Mouse (Mus musculus) forebrain, embryonic 11.5 days (tissue): ENCODE data around the gene Cep89. TPM values are rescaled to one million over a fixed set of nuclear protein-coding genes. Genes with fewer than 3 reads are reported as not detected.

ENCODE experiments used
- ATAC-seq: fragments of 200-750 bp; cut with Nextera tagmentation; replicated peaks from 2 replicates; pipeline ENCODE4 v1.8.0; 2017; ENCODE audit warnings: moderate TSS enrichment; ENCODE audit not compliant: low FRiP score
- DNase-seq: peaks from one replicate; pipeline ENCODE4 v3.0.0-alpha.2; 2017; ENCODE audit warnings: low spot score
- H3K27ac ChIP-seq: fragments of 300-500 bp; sonication (generic); 2 replicates; pipeline ENCODE4 v1.5.1; 2014; ENCODE audit warnings: low read depth, low read length
- H3K27me3 ChIP-seq: fragments of 300-500 bp; sonication (generic); 2 replicates; pipeline ENCODE4 v1.6.1; 2014; ENCODE audit warnings: mild to moderate bottlenecking, low read length, mixed read lengths; ENCODE audit not compliant: control insufficient read depth, insufficient read depth
- H3K36me3 ChIP-seq: fragments of 300-500 bp; sonication (generic); 2 replicates; pipeline ENCODE4 v1.6.1; 2014; ENCODE audit warnings: mild to moderate bottlenecking, low read length, moderate library complexity, mixed read lengths; ENCODE audit not compliant: control insufficient read depth, insufficient read depth
- H3K4me1 ChIP-seq: fragments of 300-500 bp; sonication (generic); replicated peaks from 2 replicates; pipeline ENCODE4 v1.6.1; 2014; ENCODE audit warnings: low read length, mixed read lengths; ENCODE audit not compliant: control insufficient read depth, insufficient read depth
- H3K4me2 ChIP-seq: fragments of 300-500 bp; sonication (generic); 2 replicates; pipeline ENCODE4 v1.6.1; 2014; ENCODE audit warnings: low read depth, mild to moderate bottlenecking, low read length, moderate library complexity, mixed read lengths; ENCODE audit not compliant: severe bottlenecking
- H3K4me3 ChIP-seq: fragments of 300-500 bp; sonication (generic); 2 replicates; pipeline ENCODE4 v1.5.1; 2014; ENCODE audit warnings: low read depth, low read length
- H3K9ac ChIP-seq: fragments of 300-500 bp; sonication (generic); 2 replicates; pipeline ENCODE4 v1.6.1; 2014; ENCODE audit warnings: low read length
- H3K9me3 ChIP-seq: fragments of 300-500 bp; sonication (generic); 2 replicates; pipeline ENCODE4 v1.6.1; 2016; ENCODE audit warnings: low read length, mixed read lengths; ENCODE audit not compliant: control insufficient read depth
- WGBS: fragments of 180-500 bp; shearing (Covaris S2); extraction: QIAGEN DNeasy Blood & Tissue Kit; methylation state at CpG from one replicate; pipeline ENCODE4 v1.1.7; 2014; 5-methylcytosine and 5-hydroxymethylcytosine counted together
- polyA plus RNA-seq: library from polyadenylated mRNA; unstranded; fragments of >200 nt; fragmentation: Nextera tagmentation; extraction: Ambion mirVana; gene quantifications from 2 replicates; pipeline ENCODE4 v1.2.1, GENCODE M21; 2014

Gene Cep89
- 58.2 and 61.7 TPM in 2 replicates for polyA plus RNA-seq

DNA sequence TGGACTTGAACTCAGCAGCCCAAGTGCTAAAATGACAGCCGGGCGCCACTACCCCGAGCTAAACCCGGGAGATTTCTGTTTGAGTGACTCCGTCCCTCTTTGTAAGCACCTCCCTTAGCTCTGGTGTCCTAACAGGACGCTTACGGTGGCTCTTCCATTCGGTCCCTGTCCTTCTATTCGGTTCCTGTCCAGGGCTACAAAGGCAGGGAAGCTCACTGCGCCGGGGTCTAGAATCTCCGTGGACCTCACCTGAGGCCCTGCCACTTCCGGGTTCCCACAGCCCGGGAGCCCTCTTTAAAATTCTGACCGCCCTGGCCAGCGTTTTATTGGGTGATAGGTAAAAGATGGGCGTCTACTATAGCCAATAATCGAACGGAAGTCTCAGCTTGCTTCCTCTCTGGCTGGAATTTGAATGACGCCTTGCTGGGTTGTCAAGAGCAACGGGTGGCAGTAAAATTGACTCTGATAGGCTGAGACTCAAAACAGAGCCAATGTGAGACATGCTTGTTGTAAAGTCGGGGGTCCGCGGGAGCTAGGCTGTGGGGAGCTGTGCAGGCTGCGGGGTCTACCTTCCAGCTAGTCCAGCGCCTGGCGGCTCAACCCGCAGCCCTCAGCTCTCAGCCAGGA lies at the start of gene Cep89, which contains the start of gene Faap24:
Gene Cep89 (plus strand): TSS at position 494 of the 627 bp plus-strand sequence.
Gene Faap24 (minus strand): TSS at position 295 of the 627 bp plus-strand sequence.
- peaks cover 12% of the 10 kb centered on the region for H3K4me1 ChIP-seq
- WGBS: under 1% methylated on average over 28 of the region's 28 CpGs
- no peaks in the 10 kb centered on the region; the same call in 1 of the 2 replicates for H3K36me3 ChIP-seq
- peak within 1 kb of the TSS; percentile 73 for H3K4me3 ChIP-seq
- no peaks in the 10 kb centered on the region for H3K27me3 ChIP-seq
- H3K27ac ChIP-seq: no peak within 1 kb of the TSS
- no peaks in the 10 kb centered on the region for H3K9me3 ChIP-seq
- ATAC-seq: peak; percentile 99
- peak within 1 kb of the TSS; percentile 84 for H3K4me2 ChIP-seq
- H3K9ac ChIP-seq: peak within 1 kb of the TSS; percentile 79
- DNase-seq: peak; percentile 94

DNA sequence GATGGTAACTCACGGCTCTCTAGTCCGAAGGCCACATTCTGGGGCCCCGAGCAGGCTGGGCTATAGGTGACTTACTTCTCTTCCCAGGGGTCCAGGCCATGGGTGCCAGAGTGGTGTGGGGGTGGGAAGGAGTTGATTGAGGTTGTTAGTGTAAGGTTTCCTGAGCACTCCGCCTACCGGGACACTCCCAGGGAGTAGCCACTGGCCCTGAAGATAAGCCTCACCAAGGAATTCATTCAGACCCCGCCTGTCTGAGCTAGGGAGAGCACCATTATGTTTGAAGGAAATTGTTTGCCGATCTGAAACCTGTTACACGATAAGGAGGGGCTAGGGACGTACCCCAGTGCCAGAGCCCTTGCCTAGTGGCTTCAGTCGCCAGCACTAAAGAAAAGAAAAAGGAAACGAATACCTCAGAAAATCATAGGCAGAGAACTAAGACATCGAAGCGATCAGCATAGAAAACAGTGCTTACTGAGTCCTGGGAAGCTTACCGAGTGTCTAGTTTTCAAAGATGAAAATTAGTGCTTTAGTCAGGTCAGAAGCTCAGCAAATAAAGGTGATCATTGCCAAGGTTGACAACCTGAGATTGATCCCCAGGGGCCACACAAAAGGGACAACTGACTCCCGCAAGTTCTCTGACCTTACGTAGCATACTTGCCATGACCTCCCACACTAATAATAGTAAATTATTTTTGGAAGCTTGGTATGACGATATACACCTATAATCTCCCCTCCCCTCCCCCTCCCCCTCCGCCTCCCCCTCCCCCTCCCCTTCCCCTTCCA lies 48.7 kb upstream of the Cep89 start:
- no peak overlapping the region for H3K4me2 ChIP-seq
- no peaks in the 10 kb centered on the region for H3K27me3 ChIP-seq
- H3K4me1 ChIP-seq: no peaks in the 10 kb centered on the region
- no peak overlapping the region for H3K9ac ChIP-seq
- ATAC-seq (no peak), DNase-seq (no peak)
- no peak overlapping the region for H3K27ac ChIP-seq
- 77% methylated on average over 17 of the region's 18 CpGs for WGBS
- H3K4me3 ChIP-seq: no peak overlapping the region
- no peaks in the 10 kb centered on the region for H3K9me3 ChIP-seq
- no peaks in the 10 kb centered on the region for H3K36me3 ChIP-seq

DNA sequence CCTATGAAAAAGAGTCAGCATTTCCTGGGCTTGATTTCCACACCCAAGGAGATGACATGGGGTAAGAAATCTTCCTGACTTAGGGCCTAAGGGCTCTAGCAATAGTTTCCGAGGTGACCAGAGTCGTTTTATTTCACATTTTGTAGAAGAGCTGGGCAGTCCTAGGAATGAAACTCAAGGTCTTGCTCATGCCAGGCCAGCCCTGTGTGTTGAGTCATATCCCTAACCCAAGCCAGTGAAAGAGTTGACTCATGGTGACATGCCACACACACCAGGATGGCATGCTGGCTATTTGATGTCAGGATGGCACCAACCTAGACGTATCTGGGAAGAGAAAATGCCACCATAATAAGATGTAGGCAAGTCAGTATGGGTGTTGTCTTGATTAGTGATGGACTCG lies 47.8 kb upstream of the Cep89 start:
- no peaks in the 10 kb centered on the region for H3K27me3 ChIP-seq
- no peaks in the 10 kb centered on the region for H3K36me3 ChIP-seq
- H3K4me1 ChIP-seq: no peaks in the 10 kb centered on the region
- H3K9me3 ChIP-seq: no peaks in the 10 kb centered on the region
- no peak for ATAC-seq
- H3K4me3 ChIP-seq: no peak overlapping the region
- DNase-seq: no peak
- H3K4me2 ChIP-seq: no peak overlapping the region
- H3K27ac ChIP-seq: no peak overlapping the region
- H3K9ac ChIP-seq: no peak overlapping the region
- 85% methylated on average over 4 of the region's 4 CpGs for WGBS

DNA sequence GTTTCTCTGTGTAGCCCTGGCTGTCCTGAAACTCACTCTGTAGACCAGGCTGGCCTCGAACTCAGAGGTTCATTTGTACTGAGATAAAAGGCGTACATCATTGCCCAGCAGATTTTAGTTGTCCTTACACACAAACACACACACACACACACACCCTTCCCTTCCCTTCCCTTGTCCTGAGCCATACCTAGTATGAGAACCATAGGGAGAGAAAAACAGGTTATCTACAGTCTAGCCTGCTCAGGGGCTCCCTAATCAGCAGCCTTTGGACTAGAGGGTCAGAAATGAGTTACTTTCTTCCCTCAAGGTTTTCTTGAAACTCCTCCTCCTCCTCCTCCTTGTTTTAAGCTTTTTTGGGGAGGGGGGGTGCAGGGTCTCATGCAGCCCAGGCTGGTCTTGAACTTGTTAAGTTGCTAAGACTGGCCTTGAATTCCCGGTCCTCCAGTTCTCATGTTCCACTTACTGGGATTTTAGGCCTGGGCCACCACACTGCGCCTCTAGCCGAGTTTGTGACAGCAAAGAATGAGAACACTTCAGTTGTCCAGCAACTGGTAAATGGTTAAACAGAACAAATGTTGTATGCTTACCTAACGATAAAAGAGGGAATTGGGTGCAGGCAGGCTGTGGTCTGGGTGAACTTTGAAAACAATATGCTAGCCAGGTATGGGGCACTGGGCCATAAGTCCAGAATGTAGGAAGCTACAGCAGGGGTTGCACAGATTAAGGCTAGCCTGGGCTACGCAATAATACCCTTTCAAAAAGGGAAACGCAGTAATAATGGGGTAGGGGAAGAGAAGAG lies 46.8 kb upstream of the Cep89 start:
- WGBS: 92% methylated on average over 8 of the region's 8 CpGs
- no peak for ATAC-seq

DNA sequence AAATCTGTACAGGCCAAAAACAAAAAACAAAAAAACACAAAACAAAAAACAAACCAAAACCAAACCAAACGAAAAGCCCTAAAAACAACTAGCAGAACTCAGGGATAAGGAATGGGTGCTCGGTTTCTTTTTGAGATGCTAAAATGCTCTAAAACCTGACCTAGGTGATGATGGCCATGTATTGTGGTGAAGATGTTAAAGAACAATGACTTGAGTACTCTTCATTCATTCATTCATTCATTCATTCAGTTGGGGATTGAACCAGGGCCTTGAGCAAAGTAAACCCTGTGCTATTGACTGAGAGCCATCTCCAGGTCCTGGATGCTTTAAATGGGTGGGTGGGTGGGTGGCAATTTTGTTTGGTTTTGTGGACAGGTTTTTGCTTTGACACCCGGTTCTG lies 45.7 kb upstream of the Cep89 start:
- no peaks in the 10 kb centered on the region for H3K27me3 ChIP-seq
- H3K27ac ChIP-seq: no peak overlapping the region
- H3K4me3 ChIP-seq: no peak overlapping the region
- no peak overlapping the region for H3K4me2 ChIP-seq
- ATAC-seq (no peak), DNase-seq (no peak)
- 91% methylated on average over 3 of the region's 3 CpGs for WGBS
- no peak overlapping the region for H3K9ac ChIP-seq
- no peaks in the 10 kb centered on the region for H3K4me1 ChIP-seq
- no peaks in the 10 kb centered on the region for H3K9me3 ChIP-seq
- H3K36me3 ChIP-seq: no peaks in the 10 kb centered on the region

More for the DNA sequence above, 46.8 kb upstream of the Cep89 start:
- DNase-seq: no peak
- Histone ChIP-seq H3K36me3 (no peaks in the 10 kb centered on the region), H3K9me3 (no peaks in the 10 kb centered on the region), H3K9ac (no peak overlapping the region), H3K4me3 (no peak overlapping the region), H3K27me3 (no peaks in the 10 kb centered on the region), H3K4me1 (no peaks in the 10 kb centered on the region), H3K27ac (no peak overlapping the region), H3K4me2 (no peak overlapping the region)

DNA sequence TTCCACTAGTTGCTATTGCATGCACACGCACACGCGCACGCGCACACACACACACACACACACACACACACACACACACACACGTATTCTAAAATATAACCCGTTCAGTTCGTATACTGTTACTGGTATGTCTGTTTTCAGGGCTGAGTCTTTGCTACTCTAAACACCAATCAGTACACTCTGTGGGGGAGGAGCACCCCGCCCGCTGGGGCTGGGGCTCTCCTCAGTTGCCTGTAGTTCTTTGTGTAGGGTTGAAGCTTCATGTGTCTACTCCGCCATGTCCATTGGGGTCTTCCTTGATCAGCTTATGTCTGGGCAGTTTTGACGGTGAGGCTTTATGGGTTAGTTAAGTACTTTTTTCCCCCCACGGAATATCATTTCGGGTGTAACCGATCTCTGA lies 43.5 kb upstream of the Cep89 start:
- DNase-seq (no peak), ATAC-seq (no peak)
- H3K27ac ChIP-seq: no peak overlapping the region
- H3K27me3 ChIP-seq: no peaks in the 10 kb centered on the region
- H3K9ac ChIP-seq: no peak overlapping the region
- H3K4me2 ChIP-seq: no peak overlapping the region
- no peaks in the 10 kb centered on the region for H3K9me3 ChIP-seq
- no peaks in the 10 kb centered on the region for H3K36me3 ChIP-seq
- no peak overlapping the region for H3K4me3 ChIP-seq
- WGBS: 97% methylated on average over 15 of the region's 15 CpGs
- no peaks in the 10 kb centered on the region for H3K4me1 ChIP-seq

DNA sequence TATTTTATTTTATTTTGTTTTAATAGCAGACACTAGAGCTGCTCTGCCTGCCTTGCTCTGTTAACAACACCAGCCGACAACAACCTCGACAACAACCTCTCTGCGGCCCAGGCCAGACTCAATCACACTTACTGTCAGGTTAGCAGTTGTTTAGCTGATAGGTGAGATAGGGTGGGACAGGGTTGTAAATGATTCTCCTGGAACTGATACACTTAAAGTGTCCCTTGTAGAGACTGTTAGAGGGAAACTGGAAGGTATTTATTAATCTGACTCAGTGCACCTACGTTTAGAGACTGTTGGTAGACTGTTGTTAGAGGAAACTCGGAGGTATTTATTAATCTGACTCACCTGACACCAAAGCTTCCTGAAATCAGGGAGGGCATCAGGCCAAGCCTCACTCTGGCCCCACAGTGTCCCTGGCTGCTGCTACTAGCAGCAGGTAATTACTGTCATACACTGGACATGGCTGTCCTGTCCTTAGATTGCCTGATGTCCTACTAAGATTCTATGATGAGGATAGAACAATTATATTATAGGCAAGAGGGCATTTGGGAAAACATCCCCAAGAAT lies 41.4 kb upstream of the Cep89 start:
- WGBS: 87% methylated on average over 5 of the region's 5 CpGs
- no peak overlapping the region for H3K4me2 ChIP-seq
- no peak for DNase-seq
- no peaks in the 10 kb centered on the region for H3K36me3 ChIP-seq
- no peak overlapping the region for H3K4me3 ChIP-seq
- H3K9ac ChIP-seq: no peak overlapping the region
- no peak overlapping the region for H3K27ac ChIP-seq
- H3K9me3 ChIP-seq: no peaks in the 10 kb centered on the region
- no peaks in the 10 kb centered on the region for H3K27me3 ChIP-seq
- no peak for ATAC-seq
- no peaks in the 10 kb centered on the region for H3K4me1 ChIP-seq

DNA sequence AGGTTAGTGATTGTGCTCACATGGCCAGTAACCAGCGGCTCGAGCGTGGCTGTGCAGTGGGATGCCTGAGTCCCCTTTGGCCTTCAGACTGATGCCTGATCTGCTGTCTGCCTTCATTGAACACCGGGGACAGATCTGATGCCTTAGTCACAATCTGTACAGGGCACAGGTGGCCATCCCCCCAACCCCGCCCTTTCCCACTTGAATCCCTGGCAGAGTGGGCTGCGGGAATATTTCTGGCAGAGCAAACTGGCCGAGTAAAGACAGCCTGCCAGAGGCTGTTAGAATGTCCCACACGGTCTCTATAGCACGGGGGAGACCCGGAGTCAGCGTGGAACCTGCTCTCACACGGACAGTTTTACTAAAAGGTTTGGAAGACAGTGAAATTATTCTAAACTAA lies 39.2 kb upstream of the Cep89 start:
- Histone ChIP-seq H3K4me2 (no peak overlapping the region), H3K27me3 (no peaks in the 10 kb centered on the region), H3K9me3 (no peaks in the 10 kb centered on the region), H3K27ac (no peak overlapping the region), H3K4me1 (no peaks in the 10 kb centered on the region), H3K36me3 (no peaks in the 10 kb centered on the region), H3K9ac (no peak overlapping the region), H3K4me3 (no peak overlapping the region)
- DNase-seq (no peak), ATAC-seq (no peak)
- 91% methylated on average over 12 of the region's 12 CpGs for WGBS
